Mouse (Mus musculus) erythroid progenitor cell, adult 5-6 weeks (primary cell): ENCODE results near the gene Ankrd66. TPM values are rescaled to one million over a fixed set of nuclear protein-coding genes. Genes with fewer than 3 reads are reported as not detected.
"Not testable (repeated sequence)": the region's sequence is repeated elsewhere in the genome, so short reads cannot be mapped to it uniquely, and the experiment has no call there.

Source experiments
- ATAC-seq: replicated peaks from 2 replicates; pipeline ENCODE4 v1.8.0; 2016; ENCODE audit warnings: moderate number of reproducible peaks, mild to moderate bottlenecking, moderate TSS enrichment, inconsistent platforms; ENCODE audit not compliant: poor library complexity, low FRiP score, severe bottlenecking
- total RNA-seq, 2 experiments: library from RNA; stranded (forward) in 1 of 2; stranded (reverse) in 1 of 2; fragments of 150-400 nt in 1 of 2; fragments of 186-747, 209-891 nt in 1 of 2; gene quantifications; 2 replicates each; pipeline versions ENCODE4 v1.2.3 to v1.2.4; 2015 to 2017; ENCODE audit warnings: low replicate concordance in 2 of 2

Gene Ankrd66
- total RNA-seq, 2 experiments from 2014 or later, result not detected

DNA sequence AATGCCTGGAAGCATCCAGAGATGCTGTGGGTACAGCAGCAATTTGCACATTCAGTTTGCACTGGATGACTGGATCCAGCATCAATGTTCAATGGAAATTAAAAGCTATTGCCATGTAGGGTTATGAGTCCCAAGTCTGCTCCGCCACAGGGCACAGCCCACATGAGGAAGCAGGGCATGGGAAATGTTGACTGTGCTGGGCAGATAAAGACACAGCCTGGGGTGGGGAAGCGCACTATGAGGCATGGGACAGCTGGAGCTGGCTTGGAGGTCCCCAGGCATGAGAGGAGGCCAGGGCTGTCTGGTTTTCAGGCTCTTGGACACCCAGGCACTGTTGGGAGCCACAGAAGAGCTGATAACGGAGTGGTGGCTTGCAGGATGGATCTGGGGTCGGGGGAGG, 601 bp upstream of the Ankrd66 start:
- no peak for ATAC-seq

DNA sequence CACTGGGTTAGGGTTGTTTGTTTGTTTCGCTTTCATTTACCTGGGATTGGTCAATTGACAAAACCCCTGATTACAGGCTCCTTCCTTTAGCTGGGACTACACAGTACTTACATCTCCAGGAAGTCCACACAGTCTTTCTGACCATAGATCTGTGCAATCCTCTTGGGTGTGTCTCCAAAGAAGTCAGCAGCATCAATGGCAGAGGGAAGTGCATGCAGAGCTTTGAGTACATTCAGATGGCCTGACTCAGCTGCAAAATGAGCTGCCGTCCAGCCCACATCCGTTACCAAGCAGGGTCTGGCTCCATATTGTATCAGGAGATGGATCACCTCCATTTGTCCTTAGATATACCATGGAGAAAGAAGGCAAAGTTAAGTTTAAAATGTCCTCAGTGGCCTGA, 4.7 kb downstream of the Ankrd66 start:
- ATAC-seq, result no peak

GRCm38 (mm10) chr17:43536841-43537240, 6.6 kb downstream of the Ankrd66 start:
- ATAC-seq, result not testable (repeated sequence)

- ATAC-seq, result no peak
Measured at GRCm38 (mm10) chr17:43534362-43535222, 8.8 kb downstream of the Ankrd66 start.

- no peak for ATAC-seq
Measured at GRCm38 (mm10) chr17:43531192-43531591, 12.2 kb downstream of the Ankrd66 start.

DNA sequence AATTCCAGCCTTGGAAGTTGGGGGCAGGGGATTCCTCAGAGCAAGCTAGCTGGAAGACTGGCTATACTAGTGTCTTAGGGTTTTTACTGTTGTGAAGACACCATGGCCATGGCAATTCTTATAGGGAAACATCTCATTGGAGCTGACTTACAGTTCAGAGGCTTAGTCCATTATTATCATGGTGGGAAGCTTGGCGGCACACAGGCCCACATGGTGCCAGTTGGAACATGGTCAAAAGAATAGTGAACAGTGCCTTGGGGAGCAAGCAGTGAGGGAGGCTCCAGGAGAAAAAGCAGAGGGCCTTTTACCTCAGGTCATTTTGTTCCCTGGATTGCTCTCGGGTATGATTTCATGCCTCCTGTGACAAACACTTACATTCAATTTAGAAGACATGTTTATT, 12.9 kb downstream of the Ankrd66 start:
- no peak for ATAC-seq

- no peak for ATAC-seq
Measured at GRCm38 (mm10) chr17:43520166-43520565, 23.3 kb downstream of the Ankrd66 start.

GRCm38 (mm10) chr17:43518644-43519409, 24.6 kb downstream of the Ankrd66 start:
- ATAC-seq, result no peak

- ATAC-seq, result no peak
Measured at GRCm38 (mm10) chr17:43510782-43511181, 32.7 kb downstream of the Ankrd66 start.

DNA sequence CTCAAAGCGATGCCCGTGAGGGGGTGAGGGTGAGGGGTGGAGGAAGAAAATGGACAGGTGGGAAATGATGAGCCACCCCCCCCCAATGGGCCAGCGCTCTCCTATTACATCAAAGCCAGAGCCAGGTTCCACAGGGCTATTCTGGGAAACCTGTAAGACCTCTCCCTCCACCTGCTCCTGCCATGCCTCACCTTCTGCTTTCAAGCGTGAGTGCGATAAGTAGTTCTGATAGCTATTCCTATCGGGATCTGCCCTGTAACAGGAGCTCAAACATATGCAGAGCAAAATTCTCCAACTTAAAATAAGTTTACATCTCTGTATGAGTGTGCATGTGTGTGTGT, 38.9 kb downstream of the Ankrd66 start:
- no peak for ATAC-seq

DNA sequence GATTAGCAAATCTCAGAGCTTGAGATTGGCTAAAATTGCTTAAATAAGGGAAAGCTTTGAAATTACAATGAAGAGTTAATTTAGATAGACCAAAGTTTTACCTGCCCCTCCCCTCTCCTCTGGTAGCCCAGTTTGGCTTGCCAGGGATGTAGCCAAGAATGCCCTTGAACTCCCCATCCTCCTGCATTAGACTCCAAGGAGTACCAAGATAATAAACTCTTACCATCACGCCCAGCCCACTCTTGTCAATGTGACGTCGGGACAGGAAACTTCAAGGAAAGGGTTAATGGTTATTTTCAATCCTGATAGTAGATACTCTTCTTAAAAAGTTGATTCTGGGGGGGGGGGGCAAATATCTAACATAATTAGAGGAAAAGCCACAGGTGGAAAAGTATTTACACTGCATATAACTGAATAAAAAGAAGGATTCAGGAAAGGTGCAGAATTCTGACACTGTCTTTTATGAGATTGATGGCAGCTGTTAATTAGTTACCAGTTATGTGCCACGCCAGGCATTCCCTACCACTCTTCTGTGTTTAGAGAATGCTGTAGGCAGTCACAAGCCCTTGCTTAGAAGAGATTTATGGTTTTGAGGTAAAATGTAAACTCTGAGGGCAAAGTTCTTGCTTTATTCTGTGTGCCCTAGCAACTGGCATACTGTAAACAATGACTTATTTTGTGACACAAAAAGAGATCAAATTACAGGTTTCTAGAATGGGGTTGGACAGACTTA, 39.4 kb downstream of the Ankrd66 start:
- no peak for ATAC-seq

- ATAC-seq, result no peak
Measured at GRCm38 (mm10) chr17:43502592-43502991, 40.8 kb downstream of the Ankrd66 start, which contains the start of gene Mep1a. Mep1a (minus strand) TSS chr17:43502812.

DNA sequence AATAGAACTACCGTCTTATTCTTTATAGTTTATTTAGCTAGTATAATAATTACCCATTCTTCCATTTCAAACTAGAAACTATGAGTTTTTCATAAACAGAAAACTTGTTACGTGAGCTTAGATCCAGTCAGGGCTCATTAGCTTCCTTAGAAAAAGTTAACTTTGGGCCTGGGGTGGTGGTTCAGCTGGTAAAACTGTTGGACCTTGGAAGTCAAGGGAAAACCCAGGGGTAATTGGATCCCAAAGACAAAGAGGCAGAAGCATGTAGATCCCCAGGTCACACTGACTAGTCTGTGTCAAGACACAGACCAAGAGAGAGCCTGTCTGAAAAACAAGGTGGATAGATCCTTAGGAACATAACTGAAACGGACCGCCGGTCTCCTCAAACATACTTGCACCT, 41.8 kb downstream of the Ankrd66 start:
- no peak for ATAC-seq

- no peak for ATAC-seq
Measured at GRCm38 (mm10) chr17:43501223-43501622, 42.2 kb downstream of the Ankrd66 start.

- no peak for ATAC-seq
Measured at GRCm38 (mm10) chr17:43500513-43500912, 42.9 kb downstream of the Ankrd66 start.

- ATAC-seq, result no peak
Measured at GRCm38 (mm10) chr17:43497521-43497920, 45.9 kb downstream of the Ankrd66 start.

- no peak for ATAC-seq
Measured at GRCm38 (mm10) chr17:43495502-43495901, 47.9 kb downstream of the Ankrd66 start.

- ATAC-seq, result not testable (repeated sequence)
Measured at GRCm38 (mm10) chr17:43490371-43490770, 53.1 kb downstream of the Ankrd66 start.

GRCm38 (mm10) chr17:43488439-43489151, 54.8 kb downstream of the Ankrd66 start:
- no peak for ATAC-seq

- no peak for ATAC-seq
Measured at GRCm38 (mm10) chr17:43485982-43486381, 57.5 kb downstream of the Ankrd66 start.
